Mouse (Mus musculus): ENCODE data around the gene Msi2. TPM values are rescaled to one million over a fixed set of nuclear protein-coding genes. Genes with fewer than 3 reads are reported as not detected.

Gene Msi2
- polyA plus RNA-seq, 1 experiment from 2014 or later: 24.5 TPM

GRCm38 (mm10) chr11:88649009-88649408 is 69.3 kb downstream of the Msi2 start:
- Histone ChIP-seq H3K9me3 (replicated peaks; ENCODE audit: low read length) (no peaks in the 10 kb centered on the region), H3K27me3 (ENCODE audit: insufficient read depth, low read length) (no peaks in the 10 kb centered on the region), H3K4me2 (ENCODE audit: low read length) (no peak overlapping the region), H3K9ac (ENCODE audit: low read depth, low read length) (no peak overlapping the region), H3K4me3 (replicated peaks; ENCODE audit: low read depth, low read length) (no peak overlapping the region), H3K4me1 (replicated peaks; ENCODE audit: insufficient read depth, low read length) (peaks cover 11% of the 10 kb centered on the region; the same call in 1 of the 2 replicates), H3K27ac (no peak overlapping the region), H3K36me3 (ENCODE audit: insufficient read depth, low read length) (peaks cover 13% of the 10 kb centered on the region; the same call in 1 of the 2 replicates)
- no peak for ATAC-seq (replicated peaks; ENCODE audit: low FRiP score, low read depth)
- DNase-seq (ENCODE audit: low spot score): no peak
- WGBS: 42% methylated on average over 2 of the region's 2 CpGs
- no peak for TF ChIP-seq CTCF (IDR thresholded peaks at IDR 0.05; ENCODE audit: low read depth)

- Histone ChIP-seq H3K4me2 (ENCODE audit: low read length) (no peak overlapping the region), H3K9ac (ENCODE audit: low read depth, low read length) (no peak overlapping the region), H3K27ac (no peak overlapping the region), H3K4me3 (replicated peaks; ENCODE audit: low read depth, low read length) (no peak overlapping the region), H3K4me1 (replicated peaks; ENCODE audit: insufficient read depth, low read length) (0 out of 2 replicates have a peak, but pooled peaks cover 11% of the 10 kb centered on the region), H3K36me3 (ENCODE audit: insufficient read depth, low read length) (peaks cover 13% of the 10 kb centered on the region; the same call in 1 of the 2 replicates), H3K27me3 (ENCODE audit: insufficient read depth, low read length) (no peaks in the 10 kb centered on the region), H3K9me3 (replicated peaks; ENCODE audit: low read length) (no peaks in the 10 kb centered on the region)
- TF ChIP-seq CTCF (IDR thresholded peaks at IDR 0.05; ENCODE audit: low read depth): no peak
- WGBS: 23% methylated on average over 5 of the region's 5 CpGs
- no peak for ATAC-seq (replicated peaks; ENCODE audit: low FRiP score, low read depth)
- DNase-seq (ENCODE audit: low spot score): no peak
Observed at GRCm38 (mm10) chr11:88648407-88648806, 69.9 kb downstream of the Msi2 start.

- DNase-seq (ENCODE audit: low spot score) (no peak), ATAC-seq (replicated peaks; ENCODE audit: low FRiP score, low read depth) (no peak)
- H3K27me3 ChIP-seq (ENCODE audit: insufficient read depth, low read length): no peaks in the 10 kb centered on the region
- H3K4me1 ChIP-seq (replicated peaks; ENCODE audit: insufficient read depth, low read length): 0 out of 2 replicates have a peak, but pooled peaks cover 11% of the 10 kb centered on the region
- H3K4me2 ChIP-seq (ENCODE audit: low read length): no peak overlapping the region
- no peak overlapping the region for H3K27ac ChIP-seq
- WGBS: 79% methylated on average over 6 of the region's 6 CpGs
- no peak for TF ChIP-seq CTCF (IDR thresholded peaks at IDR 0.05; ENCODE audit: low read depth)
- H3K9ac ChIP-seq (ENCODE audit: low read depth, low read length): no peak overlapping the region
- H3K36me3 ChIP-seq (ENCODE audit: insufficient read depth, low read length): 0 out of 2 replicates have a peak, but pooled peaks cover 10% of the 10 kb centered on the region
- no peaks in the 10 kb centered on the region for H3K9me3 ChIP-seq (replicated peaks; ENCODE audit: low read length)
- no peak overlapping the region for H3K4me3 ChIP-seq (replicated peaks; ENCODE audit: low read depth, low read length)
Observed at GRCm38 (mm10) chr11:88646493-88646892, 71.8 kb downstream of the Msi2 start.

- Histone ChIP-seq H3K9ac (ENCODE audit: low read depth, low read length) (no peak overlapping the region), H3K36me3 (ENCODE audit: insufficient read depth, low read length) (0 out of 2 replicates have a peak, but pooled peaks cover 10% of the 10 kb centered on the region), H3K27ac (no peak overlapping the region), H3K9me3 (replicated peaks; ENCODE audit: low read length) (no peaks in the 10 kb centered on the region), H3K4me2 (ENCODE audit: low read length) (no peak overlapping the region), H3K4me3 (replicated peaks; ENCODE audit: low read depth, low read length) (no peak overlapping the region), H3K27me3 (ENCODE audit: insufficient read depth, low read length) (no peaks in the 10 kb centered on the region), H3K4me1 (replicated peaks; ENCODE audit: insufficient read depth, low read length) (0 out of 2 replicates have a peak, but pooled peaks cover 16% of the 10 kb centered on the region)
- ATAC-seq (replicated peaks; ENCODE audit: low FRiP score, low read depth) (no peak), DNase-seq (ENCODE audit: low spot score) (no peak)
- no peak for TF ChIP-seq CTCF (IDR thresholded peaks at IDR 0.05; ENCODE audit: low read depth)
- 75% methylated on average over 7 of the region's 7 CpGs for WGBS
Observed at GRCm38 (mm10) chr11:88645821-88646220, 72.5 kb downstream of the Msi2 start.

GRCm38 (mm10) chr11:88644719-88645118 is 73.6 kb downstream of the Msi2 start:
- 0 out of 2 replicates have a peak, but pooled peaks cover 10% of the 10 kb centered on the region for H3K36me3 ChIP-seq (ENCODE audit: insufficient read depth, low read length)
- DNase-seq (ENCODE audit: low spot score): no peak
- no peaks in the 10 kb centered on the region for H3K27me3 ChIP-seq (ENCODE audit: insufficient read depth, low read length)
- no peak for TF ChIP-seq CTCF (IDR thresholded peaks at IDR 0.05; ENCODE audit: low read depth)
- no peak overlapping the region for H3K4me3 ChIP-seq (replicated peaks; ENCODE audit: low read depth, low read length)
- H3K9ac ChIP-seq (ENCODE audit: low read depth, low read length): no peak overlapping the region
- no peak overlapping the region for H3K27ac ChIP-seq
- 0 out of 2 replicates have a peak, but pooled peaks cover 16% of the 10 kb centered on the region for H3K4me1 ChIP-seq (replicated peaks; ENCODE audit: insufficient read depth, low read length)
- ATAC-seq (replicated peaks; ENCODE audit: low FRiP score, low read depth): no peak
- H3K9me3 ChIP-seq (replicated peaks; ENCODE audit: low read length): no peaks in the 10 kb centered on the region
- H3K4me2 ChIP-seq (ENCODE audit: low read length): no peak overlapping the region
- 60% methylated on average over 7 of the region's 7 CpGs for WGBS

- TF ChIP-seq CTCF (IDR thresholded peaks at IDR 0.05; ENCODE audit: low read depth): peak; percentile 31; the same call in 1 of the 2 replicates
- 67% methylated on average over 4 of the region's 4 CpGs for whole genome bisulfite sequencing
- DNase-seq (ENCODE audit: low spot score) (no peak), ATAC-seq (replicated peaks; ENCODE audit: low FRiP score, low read depth) (no peak)
- Histone ChIP-seq H3K27ac (no peak overlapping the region), H3K36me3 (ENCODE audit: insufficient read depth, low read length) (no peaks in the 10 kb centered on the region), H3K9ac (ENCODE audit: low read depth, low read length) (no peak overlapping the region), H3K27me3 (ENCODE audit: insufficient read depth, low read length) (no peaks in the 10 kb centered on the region), H3K4me2 (ENCODE audit: low read length) (no peak overlapping the region), H3K9me3 (replicated peaks; ENCODE audit: low read length) (no peaks in the 10 kb centered on the region), H3K4me1 (replicated peaks; ENCODE audit: insufficient read depth, low read length) (peaks cover 18% of the 10 kb centered on the region), H3K4me3 (replicated peaks; ENCODE audit: low read depth, low read length) (no peak overlapping the region)
Observed at GRCm38 (mm10) chr11:88639862-88640261, 78.5 kb downstream of the Msi2 start.

Measured in kidney, postnatal 0 days (tissue).